13 mouse cellular contexts compared by ENCODE assay signal in genomic region chr1:180772291-180772690, GRCm38 (mm10).
"Had no signal": no experiment of that assay in that cellular context is flagged by ENCODE, and none has a peak within 500 bp of the region (broad histone marks: within the 10 kb centered on the region; RNA-seq: fewer than 3 reads in every experiment).

No protein-coding gene starts in this region.

- DNase-seq: gastrocnemius, postnatal 14 days; gastrocnemius, postnatal 36 days; heart, adult 11 months; heart, adult 2 months; heart, postnatal 14 days; heart, postnatal 36 days; kidney, adult 11 months; kidney, adult 2 months; kidney, postnatal 25 days; kidney, postnatal 4 days; liver; liver, embryonic 13.5 days; liver, postnatal 0 days had no signal
